Mouse (Mus musculus): ENCODE data around the gene Hnrnph1. TPM values are rescaled to one million over a fixed set of nuclear protein-coding genes. Genes with fewer than 3 reads are reported as not detected.

Hnrnph1 gene
- polyA plus RNA-seq (2015; fragmentation: Nextera tagmentation; extraction: Ambion mirVana) = 400 and 410 TPM in 2 replicates

DNA sequence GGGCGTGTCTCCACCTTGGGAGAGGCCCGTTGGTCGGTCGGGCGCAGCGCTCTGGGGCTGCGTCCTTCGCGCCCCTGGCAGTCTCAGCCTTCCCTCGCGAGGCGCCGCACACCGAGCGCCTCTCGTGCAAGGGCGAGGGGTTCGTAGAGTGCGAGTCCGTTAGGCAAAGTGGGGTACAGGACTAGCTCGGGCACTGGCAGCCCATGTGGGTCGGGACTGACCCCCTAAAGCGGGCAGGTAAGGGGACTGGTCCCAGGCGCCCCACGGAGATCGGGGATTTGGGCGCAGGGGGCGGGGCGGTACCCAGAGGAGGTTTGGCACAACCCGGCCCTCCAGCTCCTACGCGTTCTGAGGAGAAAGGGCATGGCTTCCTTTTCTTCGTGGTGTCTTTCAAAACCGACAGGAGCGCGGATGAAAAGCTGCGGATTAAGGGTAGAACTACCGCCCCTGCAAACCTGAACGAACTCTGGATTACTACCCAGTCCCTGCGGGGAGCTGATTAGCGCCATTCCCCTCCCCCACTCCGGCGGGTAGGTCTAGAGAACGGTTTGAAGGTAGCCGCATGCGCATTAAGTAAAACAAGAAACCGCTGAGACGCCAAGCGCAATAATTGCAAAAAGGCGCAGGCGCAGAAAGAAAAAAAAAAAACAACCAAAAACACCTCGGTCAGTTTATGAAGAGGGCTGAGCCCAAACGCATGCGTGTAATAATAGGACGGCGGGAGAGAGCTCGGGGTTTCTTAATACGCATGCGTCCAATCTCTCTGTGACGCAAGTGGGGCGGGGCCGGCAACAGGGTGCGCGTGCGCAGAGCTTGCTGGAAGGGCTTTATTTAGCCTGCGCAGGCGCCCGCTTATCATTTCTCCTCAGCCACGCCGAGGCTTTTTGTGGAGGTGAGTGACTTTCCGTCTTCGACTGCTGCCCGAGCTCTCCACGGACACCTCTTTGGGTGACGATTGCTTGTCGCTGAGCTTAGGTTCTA, at the start of gene Hnrnph1:
Gene Hnrnph1, plus strand, starts transcription at position 80 of the 981 bp plus-strand sequence.
- Histone ChIP-seq H3K36me3 (peaks cover 4% of the 10 kb centered on the region), H3K9ac (peak within 1 kb of the TSS; percentile 95), H3K9me3 (replicated peaks) (no peaks in the 10 kb centered on the region), H3K4me1 (peaks cover 21% of the 10 kb centered on the region), H3K4me2 (replicated peaks) (peak within 1 kb of the TSS; percentile 90), H3K27ac (replicated peaks) (peak within 1 kb of the TSS; percentile 100), H3K27me3 (no peaks in the 10 kb centered on the region), H3K4me3 (replicated peaks) (peak within 1 kb of the TSS; percentile 82)
- ATAC-seq (ENCODE audit: insufficient number of reproducible peaks, low FRiP score, low TSS enrichment, low read depth) = peak; percentile 95
- WGBS = under 1% methylated on average over 76 of the region's 76 CpGs

- 92% methylated on average over 3 of the region's 3 CpGs for WGBS
- no peak for ATAC-seq (ENCODE audit: insufficient number of reproducible peaks, low FRiP score, low TSS enrichment, low read depth)
- Histone ChIP-seq H3K27ac (replicated peaks) (no peak overlapping the region), H3K4me1 (peaks cover 13% of the 10 kb centered on the region), H3K4me2 (replicated peaks) (no peak overlapping the region), H3K4me3 (replicated peaks) (no peak overlapping the region), H3K9me3 (replicated peaks) (no peaks in the 10 kb centered on the region), H3K9ac (no peak overlapping the region), H3K27me3 (no peaks in the 10 kb centered on the region), H3K36me3 (no peaks in the 10 kb centered on the region)
Measured at GRCm38 (mm10) chr11:50328075-50328625, 48.6 kb upstream of the Hnrnph1 start.

- Histone ChIP-seq H3K9ac (no peak overlapping the region), H3K27me3 (no peaks in the 10 kb centered on the region), H3K4me1 (peaks cover 6% of the 10 kb centered on the region), H3K27ac (replicated peaks) (no peak overlapping the region), H3K36me3 (no peaks in the 10 kb centered on the region), H3K4me3 (replicated peaks) (no peak overlapping the region), H3K9me3 (replicated peaks) (no peaks in the 10 kb centered on the region), H3K4me2 (replicated peaks) (no peak overlapping the region)
- 94% methylated on average over 1 of the region's 1 CpGs for WGBS
- no peak for ATAC-seq (ENCODE audit: insufficient number of reproducible peaks, low FRiP score, low TSS enrichment, low read depth)
Measured at GRCm38 (mm10) chr11:50329378-50329777, 47.4 kb upstream of the Hnrnph1 start.

DNA sequence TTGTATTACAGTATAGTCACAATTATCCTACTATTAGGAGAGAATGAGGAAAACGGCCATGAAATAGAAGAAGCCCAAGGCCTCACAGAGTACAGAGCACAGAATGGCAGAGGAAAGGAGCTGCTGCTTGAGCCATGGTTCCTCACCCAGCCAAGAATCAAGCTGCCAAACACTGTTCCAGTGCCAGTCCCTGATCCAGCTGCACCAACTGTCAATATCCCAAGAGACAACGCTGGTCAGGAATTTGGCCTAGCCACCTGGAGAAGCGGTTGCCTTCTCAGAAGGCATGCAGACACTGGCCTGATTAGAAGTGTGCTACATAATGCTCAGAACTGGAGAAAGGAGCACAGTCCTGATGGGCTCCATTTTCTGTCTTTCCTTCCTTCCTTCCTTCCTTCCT, 43.6 kb upstream of the Hnrnph1 start:
- 78% methylated on average over 3 of the region's 3 CpGs for WGBS
- no peak overlapping the region for H3K9ac ChIP-seq

DNA sequence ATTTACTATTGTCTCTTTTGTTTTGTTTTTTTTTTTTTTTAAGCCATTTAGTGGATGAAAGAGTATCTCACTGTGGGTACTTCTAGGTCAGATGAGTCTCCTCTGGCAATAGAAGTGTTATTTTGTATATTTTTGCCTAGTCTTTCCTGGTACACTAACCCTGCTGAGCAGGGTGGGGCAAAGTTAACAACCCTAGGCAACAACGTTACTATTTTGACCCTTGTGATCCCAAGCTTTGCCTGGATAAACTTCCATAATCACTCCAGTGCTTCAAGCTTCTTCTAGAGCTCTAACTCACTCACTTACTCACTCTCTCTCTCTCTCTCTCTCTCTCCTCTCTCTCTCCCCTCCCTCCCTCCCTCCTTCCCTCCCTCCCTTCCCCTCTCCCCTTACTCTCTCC, 40.7 kb upstream of the Hnrnph1 start:
- Histone ChIP-seq H3K4me3 (replicated peaks) (no peak overlapping the region), H3K4me2 (replicated peaks) (no peak overlapping the region), H3K27ac (replicated peaks) (no peak overlapping the region), H3K36me3 (no peaks in the 10 kb centered on the region), H3K4me1 (no peaks in the 10 kb centered on the region), H3K27me3 (no peaks in the 10 kb centered on the region), H3K9ac (no peak overlapping the region), H3K9me3 (replicated peaks) (no peaks in the 10 kb centered on the region)
- 28% methylated on average over 1 of the region's 1 CpGs for WGBS
- no peak for ATAC-seq (ENCODE audit: insufficient number of reproducible peaks, low FRiP score, low TSS enrichment, low read depth)

More for the DNA sequence above, 43.6 kb upstream of the Hnrnph1 start:
- Histone ChIP-seq H3K4me1 (no peaks in the 10 kb centered on the region), H3K27ac (replicated peaks) (no peak overlapping the region), H3K4me3 (replicated peaks) (no peak overlapping the region), H3K4me2 (replicated peaks) (no peak overlapping the region), H3K9me3 (replicated peaks) (no peaks in the 10 kb centered on the region), H3K36me3 (no peaks in the 10 kb centered on the region), H3K27me3 (no peaks in the 10 kb centered on the region)
- ATAC-seq (ENCODE audit: insufficient number of reproducible peaks, low FRiP score, low TSS enrichment, low read depth) = no peak

- WGBS = 67% methylated on average over 4 of the region's 4 CpGs
- Histone ChIP-seq H3K27ac (replicated peaks) (no peak overlapping the region), H3K4me2 (replicated peaks) (no peak overlapping the region), H3K36me3 (no peaks in the 10 kb centered on the region), H3K4me3 (replicated peaks) (no peak overlapping the region), H3K9me3 (replicated peaks) (no peaks in the 10 kb centered on the region), H3K9ac (no peak overlapping the region), H3K27me3 (no peaks in the 10 kb centered on the region), H3K4me1 (no peaks in the 10 kb centered on the region)
- no peak for ATAC-seq (ENCODE audit: insufficient number of reproducible peaks, low FRiP score, low TSS enrichment, low read depth)
Measured at GRCm38 (mm10) chr11:50336891-50337290, 39.9 kb upstream of the Hnrnph1 start.

- H3K4me2 ChIP-seq (replicated peaks) = no peak overlapping the region
- no peak overlapping the region for H3K27ac ChIP-seq (replicated peaks)
- no peak overlapping the region for H3K9ac ChIP-seq
- H3K4me1 ChIP-seq = no peaks in the 10 kb centered on the region
- no peaks in the 10 kb centered on the region for H3K9me3 ChIP-seq (replicated peaks)
- no peaks in the 10 kb centered on the region for H3K36me3 ChIP-seq
- ATAC-seq (ENCODE audit: insufficient number of reproducible peaks, low FRiP score, low TSS enrichment, low read depth) = no peak
- H3K4me3 ChIP-seq (replicated peaks) = no peak overlapping the region
- H3K27me3 ChIP-seq = no peaks in the 10 kb centered on the region
- 71% methylated on average over 4 of the region's 4 CpGs for WGBS
Measured at GRCm38 (mm10) chr11:50345486-50345885, 31.3 kb upstream of the Hnrnph1 start.

GRCm38 (mm10) chr11:50346256-50347032, 30.3 kb upstream of the Hnrnph1 start:
- Histone ChIP-seq H3K36me3 (no peaks in the 10 kb centered on the region), H3K4me3 (replicated peaks) (no peak overlapping the region), H3K4me2 (replicated peaks) (no peak overlapping the region), H3K27ac (replicated peaks) (no peak overlapping the region), H3K27me3 (no peaks in the 10 kb centered on the region), H3K4me1 (no peaks in the 10 kb centered on the region), H3K9ac (no peak overlapping the region), H3K9me3 (replicated peaks) (no peaks in the 10 kb centered on the region)
- ATAC-seq (ENCODE audit: insufficient number of reproducible peaks, low FRiP score, low TSS enrichment, low read depth) = no peak
- 87% methylated on average over 9 of the region's 9 CpGs for WGBS

GRCm38 (mm10) chr11:50352177-50352576, 24.6 kb upstream of the Hnrnph1 start:
- H3K9ac ChIP-seq = no peak overlapping the region
- H3K9me3 ChIP-seq (replicated peaks) = no peaks in the 10 kb centered on the region
- no peaks in the 10 kb centered on the region for H3K27me3 ChIP-seq
- ATAC-seq (ENCODE audit: insufficient number of reproducible peaks, low FRiP score, low TSS enrichment, low read depth) = no peak
- H3K4me3 ChIP-seq (replicated peaks) = no peak overlapping the region
- 72% methylated on average over 2 of the region's 2 CpGs for WGBS
- no peak overlapping the region for H3K4me2 ChIP-seq (replicated peaks)
- no peaks in the 10 kb centered on the region for H3K4me1 ChIP-seq
- H3K36me3 ChIP-seq = no peaks in the 10 kb centered on the region
- no peak overlapping the region for H3K27ac ChIP-seq (replicated peaks)

- H3K36me3 ChIP-seq = no peaks in the 10 kb centered on the region
- H3K9me3 ChIP-seq (replicated peaks) = no peaks in the 10 kb centered on the region
- H3K27ac ChIP-seq (replicated peaks) = no peak within 1 kb of the TSS
- ATAC-seq (ENCODE audit: insufficient number of reproducible peaks, low FRiP score, low TSS enrichment, low read depth) = no peak
- H3K4me3 ChIP-seq (replicated peaks) = no peak within 1 kb of the TSS
- H3K4me1 ChIP-seq = no peaks in the 10 kb centered on the region
- no peak within 1 kb of the TSS for H3K9ac ChIP-seq
- peaks cover 4% of the 10 kb centered on the region; the same call in 1 of the 2 replicates for H3K27me3 ChIP-seq
- no peak within 1 kb of the TSS for H3K4me2 ChIP-seq (replicated peaks)
Measured at GRCm38 (mm10) chr11:50354162-50354561, 22.6 kb upstream of the Hnrnph1 start, which contains the start of gene Cby3. Gene Cby3, plus strand, starts transcription at chr11:50354462.

DNA sequence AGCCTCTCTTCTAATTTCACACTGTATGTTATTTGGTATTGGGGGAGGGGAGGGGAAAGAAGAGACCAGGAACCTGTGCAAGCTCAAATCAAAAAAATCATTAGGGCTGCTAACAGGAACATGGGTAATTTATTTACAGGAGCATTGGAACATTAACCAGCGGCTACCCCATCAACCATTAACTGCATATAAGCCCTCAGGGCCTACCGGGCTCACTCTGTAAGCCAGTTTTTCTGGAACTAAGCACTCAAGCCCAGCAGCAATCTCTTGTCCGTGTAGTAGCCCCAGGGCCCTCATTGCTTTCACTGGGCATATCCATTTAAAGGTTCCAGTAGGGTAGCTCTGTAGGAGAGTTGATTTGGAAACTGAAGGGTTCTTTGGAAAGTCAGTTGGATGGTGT, 21.9 kb upstream of the Hnrnph1 start:
- no peaks in the 10 kb centered on the region for H3K4me1 ChIP-seq
- no peak overlapping the region for H3K9ac ChIP-seq
- no peak for ATAC-seq (ENCODE audit: insufficient number of reproducible peaks, low FRiP score, low TSS enrichment, low read depth)
- no peak overlapping the region for H3K4me2 ChIP-seq (replicated peaks)
- H3K9me3 ChIP-seq (replicated peaks) = no peaks in the 10 kb centered on the region
- H3K27me3 ChIP-seq = peaks cover 4% of the 10 kb centered on the region; the same call in 1 of the 2 replicates
- no peak overlapping the region for H3K27ac ChIP-seq (replicated peaks)
- WGBS = 67% methylated on average over 3 of the region's 3 CpGs
- no peak overlapping the region for H3K4me3 ChIP-seq (replicated peaks)
- H3K36me3 ChIP-seq = no peaks in the 10 kb centered on the region

Measured in embryonic facial prominence, embryonic 15.5 days (tissue).